ENCODE assay signal across 22 mouse cellular contexts in the genomic region with DNA sequence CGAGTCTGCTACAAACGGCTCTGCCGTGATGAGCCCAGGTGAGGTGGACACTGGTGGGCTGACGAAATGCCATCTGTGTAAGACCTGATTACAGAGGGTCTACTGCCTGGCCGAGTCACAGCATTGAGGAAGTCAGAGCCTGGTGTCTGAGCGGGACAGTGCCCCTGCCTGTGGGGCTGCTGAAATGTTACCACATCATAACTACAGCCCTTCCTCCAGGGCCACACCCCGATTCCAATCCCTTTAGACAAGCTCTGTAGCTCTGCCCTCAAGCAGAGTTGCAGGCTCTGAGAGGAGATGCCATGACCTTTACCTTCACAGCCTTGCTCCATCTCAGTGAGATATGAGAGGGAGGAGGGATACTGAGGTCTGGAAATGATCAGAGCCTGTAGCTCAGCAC. TPM values are rescaled to one million over a fixed set of nuclear protein-coding genes. Genes with fewer than 3 reads are reported as not detected.
A peak's percentile ranks its signal among the peaks of the same experiment; 100 is the strongest.
DNase-seq lines count a peak whose midpoint lies in the region; ATAC-seq and TF ChIP-seq lines count a peak whose summit lies in the region.
"Had no signal": no experiment of that assay in that cellular context is flagged by ENCODE, and none has a peak within 500 bp of the region (broad histone marks: within the 10 kb centered on the region; RNA-seq: fewer than 3 reads in every experiment).

No protein-coding gene starts in this region.

- H3K4me2 ChIP-seq in intestine, embryonic 15.5 days (replicated peaks) = no peak overlapping the region
- no peak overlapping the region for H3K4me2 ChIP-seq in intestine, postnatal 0 days (replicated peaks; ENCODE audit: low read depth)
- H3K4me2 ChIP-seq: embryonic facial prominence, embryonic 13.5 days; forebrain, embryonic 12.5 days; heart, embryonic 12.5 days; hindbrain, embryonic 15.5 days had no signal

- no peaks in the 10 kb centered on the region for H3K27me3 ChIP-seq in intestine, embryonic 15.5 days (replicated peaks)
- no peaks in the 10 kb centered on the region for H3K27me3 ChIP-seq in intestine, postnatal 0 days (replicated peaks; ENCODE audit: control insufficient read depth, insufficient read depth, low read length)
- no peaks in the 10 kb centered on the region for H3K27me3 ChIP-seq in thymus, adult 2 months (ENCODE audit: control insufficient read depth, insufficient read depth, low read length)
- H3K27me3 ChIP-seq: CH12.LX; embryonic facial prominence, embryonic 13.5 days; forebrain, embryonic 12.5 days; hindbrain, embryonic 15.5 days had no signal

- no peak overlapping the region for H3K27ac ChIP-seq in intestine, embryonic 15.5 days
- H3K27ac ChIP-seq in intestine, postnatal 0 days (ENCODE audit: low read depth, low read length) = no peak overlapping the region
- H3K27ac ChIP-seq in thymus, adult 2 months (ENCODE audit: control insufficient read depth, insufficient read depth, low read length) = no peak overlapping the region
- H3K27ac ChIP-seq: embryonic facial prominence, embryonic 13.5 days; forebrain, embryonic 12.5 days; hindbrain, embryonic 15.5 days had no signal

- TF ChIP-seq CTCF in intestine, postnatal 0 days (IDR thresholded peaks at IDR 0.05; ENCODE audit: low read depth) = no peak
- TF ChIP-seq CTCF in thymus, adult 2 months (IDR thresholded peaks at IDR 0.05; ENCODE audit: borderline replicate concordance, control insufficient read depth, extremely low read depth, insufficient read depth, low read length, poor library complexity) = no peak

- WGBS in intestine, embryonic 15.5 days = 65% methylated on average over 7 of the region's 7 CpGs
- 70% methylated on average over 7 of the region's 7 CpGs for WGBS in intestine, postnatal 0 days
- 58% methylated on average over 7 of the region's 7 CpGs for WGBS in thymus, adult 2 months

- H3K9ac ChIP-seq in intestine, embryonic 15.5 days = no peak overlapping the region
- no peak overlapping the region for H3K9ac ChIP-seq in intestine, postnatal 0 days (ENCODE audit: low read depth, low read length)
- H3K9ac ChIP-seq: embryonic facial prominence, embryonic 13.5 days; forebrain, embryonic 12.5 days; heart, embryonic 12.5 days; hindbrain, embryonic 15.5 days had no signal

- no peaks in the 10 kb centered on the region for H3K4me1 ChIP-seq in intestine, embryonic 15.5 days (replicated peaks)
- no peaks in the 10 kb centered on the region for H3K4me1 ChIP-seq in intestine, postnatal 0 days (replicated peaks; ENCODE audit: control insufficient read depth, insufficient read depth, low read length)
- H3K4me1 ChIP-seq in thymus, adult 2 months (replicated peaks; ENCODE audit: control insufficient read depth, insufficient read depth, low read length) = no peaks in the 10 kb centered on the region
- H3K4me1 ChIP-seq: embryonic facial prominence, embryonic 13.5 days; forebrain, embryonic 12.5 days; heart, embryonic 12.5 days; hindbrain, embryonic 15.5 days had no signal

- no peaks in the 10 kb centered on the region for H3K36me3 ChIP-seq in intestine, embryonic 15.5 days
- H3K36me3 ChIP-seq in intestine, postnatal 0 days (ENCODE audit: control insufficient read depth, insufficient read depth) = no peaks in the 10 kb centered on the region
- H3K36me3 ChIP-seq in thymus, adult 2 months (ENCODE audit: control insufficient read depth, insufficient read depth, low read length) = no peaks in the 10 kb centered on the region
- H3K36me3 ChIP-seq: embryonic facial prominence, embryonic 13.5 days; forebrain, embryonic 12.5 days; heart, embryonic 12.5 days; hindbrain, embryonic 15.5 days had no signal

- no peak for TF ChIP-seq POLR2A in thymus, adult 2 months (IDR thresholded peaks at IDR 0.05; ENCODE audit: control insufficient read depth, extremely low read depth, insufficient read depth, low read length, poor library complexity)

- peak; percentile 59; the same call in 1 of the 2 replicates for ATAC-seq in intestine, embryonic 15.5 days
- ATAC-seq in intestine, postnatal 0 days = no peak
- peak; percentile 72 for ATAC-seq in common myeloid progenitor, adult 5-6 weeks (replicated peaks; ENCODE audit: low read depth, poor library complexity, severe bottlenecking)
- ATAC-seq in megakaryocyte, adult 5-6 weeks (ENCODE audit: poor library complexity, severe bottlenecking) = peak; percentile 97
- ATAC-seq: forebrain, embryonic 16.5 days had no signal

- DNase-seq in thymus, adult 2 months = no peak
- DNase-seq in cerebellum, postnatal 10 days = no peak
- DNase-seq in layer of hippocampus, postnatal 10 days (ENCODE audit: low spot score in 2 of 2) = no peak
- DNase-seq: adrenal gland, postnatal 10 days; cerebellum, adult 11 months; cerebellum, adult 8-10 months; cerebellum, postnatal 25 days; gastrocnemius, postnatal 10 days had no signal

- no peaks in the 10 kb centered on the region for H3K9me3 ChIP-seq in intestine, embryonic 15.5 days
- H3K9me3 ChIP-seq in intestine, postnatal 0 days (ENCODE audit: control insufficient read depth) = no peaks in the 10 kb centered on the region
- H3K9me3 ChIP-seq: embryonic facial prominence, embryonic 13.5 days; forebrain, embryonic 12.5 days; heart, embryonic 12.5 days; hindbrain, embryonic 15.5 days had no signal

- no peak overlapping the region for H3K4me3 ChIP-seq in intestine, embryonic 15.5 days (replicated peaks)
- no peak overlapping the region for H3K4me3 ChIP-seq in intestine, postnatal 0 days (ENCODE audit: low read depth, low read length)
- H3K4me3 ChIP-seq in thymus, adult 2 months (ENCODE audit: control insufficient read depth, insufficient read depth, low read length) = no peak overlapping the region
- H3K4me3 ChIP-seq: embryonic facial prominence, embryonic 13.5 days; forebrain, embryonic 12.5 days; heart, embryonic 12.5 days; hindbrain, embryonic 15.5 days had no signal

RNA-seq across cellular contexts. Expression of gene Mfsd4b2, which starts 9.8 kb away (rescaled TPM):
- polyA plus RNA-seq in intestine, embryonic 15.5 days (2015; fragmentation: Nextera tagmentation; extraction: Ambion mirVana) = 1.0 and 1.4 TPM in 2 replicates
- 2.4 and 2.9 TPM in 2 replicates for polyA plus RNA-seq in intestine, postnatal 0 days (2015; fragmentation: Nextera tagmentation; extraction: Ambion mirVana)
- not detected in 2 replicates for total RNA-seq in common myeloid progenitor, adult 5-6 weeks (2017)
- total RNA-seq in megakaryocyte, adult 5-6 weeks (2015) = not detected in 2 replicates
- not detected in 2 replicates for total RNA-seq in megakaryocyte, adult 5-6 weeks (2017)
- 0.23 and 0.26 TPM in 2 replicates for polyA plus RNA-seq in thymus, adult 2 months (2012; rRNA removed)
- under 1 TPM in 1 of 2 experiments, not detected in 1; 0.29 TPM for total RNA-seq in layer of hippocampus, postnatal 10 days (2021)
- total RNA-seq: CH12.LX; heart, postnatal 25 days had no signal
- polyA plus RNA-seq: brain, embryonic 14.5 days; embryonic facial prominence, embryonic 13.5 days; forebrain, embryonic 12.5 days; forebrain, embryonic 16.5 days; frontal cortex, adult 2 months; heart, embryonic 12.5 days; hindbrain, embryonic 11.5 days; hindbrain, embryonic 15.5 days had no signal

RNA-seq across cellular contexts. Expression of gene Mfsd4b3, which starts 23.4 kb away (rescaled TPM):
- polyA plus RNA-seq in intestine, embryonic 15.5 days (2015; fragmentation: Nextera tagmentation; extraction: Ambion mirVana) = 5.5 and 5.6 TPM in 2 replicates
- 7.8 and 9.0 TPM in 2 replicates for polyA plus RNA-seq in intestine, postnatal 0 days (2015; fragmentation: Nextera tagmentation; extraction: Ambion mirVana)
- not detected in 2 replicates for total RNA-seq in common myeloid progenitor, adult 5-6 weeks (2017)
- total RNA-seq in megakaryocyte, adult 5-6 weeks (2015) = 0.64 and 0.69 TPM in 2 replicates
- total RNA-seq in megakaryocyte, adult 5-6 weeks (2017) = 0.94 and 1.1 TPM in 2 replicates
- polyA plus RNA-seq in thymus, adult 2 months (2012; rRNA removed) = 0.82 and 1.2 TPM in 2 replicates
- under 1 TPM in 1 of 2 experiments, not detected in 1; 0.30 TPM for total RNA-seq in layer of hippocampus, postnatal 10 days (2021)
- total RNA-seq: CH12.LX had no signal
- polyA plus RNA-seq: forebrain, embryonic 12.5 days; forebrain, embryonic 16.5 days; frontal cortex, adult 2 months had no signal

RNA-seq across cellular contexts. Expression of gene Mfsd4b4, which starts 37.5 kb away (rescaled TPM):
- 3.3 TPM in 2 replicates for polyA plus RNA-seq in intestine, embryonic 15.5 days (2015; fragmentation: Nextera tagmentation; extraction: Ambion mirVana)
- 1.7 and 1.9 TPM in 2 replicates for polyA plus RNA-seq in intestine, postnatal 0 days (2015; fragmentation: Nextera tagmentation; extraction: Ambion mirVana)
- total RNA-seq in common myeloid progenitor, adult 5-6 weeks (2017) = 4.1 and 6.9 TPM in 2 replicates
- total RNA-seq in megakaryocyte, adult 5-6 weeks (2015) = 2.2 and 2.4 TPM in 2 replicates
- total RNA-seq in megakaryocyte, adult 5-6 weeks (2017) = 2.1 and 3.5 TPM in 2 replicates
- 4.1 and 4.9 TPM in 2 replicates for polyA plus RNA-seq in thymus, adult 2 months (2012; rRNA removed)
- total RNA-seq in layer of hippocampus, postnatal 10 days (2021) = 1 to 10 TPM; 6.9 to 7.8 TPM

RNA-seq across cellular contexts. Expression of gene Mfsd4b5, which starts 49.9 kb away (rescaled TPM):
- polyA plus RNA-seq in intestine, embryonic 15.5 days (2015; fragmentation: Nextera tagmentation; extraction: Ambion mirVana) = 0.29 and 0.30 TPM in 2 replicates
- 0.47 and 0.52 TPM in 2 replicates for polyA plus RNA-seq in intestine, postnatal 0 days (2015; fragmentation: Nextera tagmentation; extraction: Ambion mirVana)
- total RNA-seq in common myeloid progenitor, adult 5-6 weeks (2017) = 0.59 TPM in 1 of 2 replicates, not detected in the other
- 0.68 and 0.76 TPM in 2 replicates for total RNA-seq in megakaryocyte, adult 5-6 weeks (2015)
- total RNA-seq in megakaryocyte, adult 5-6 weeks (2017) = 1.1 and 1.2 TPM in 2 replicates
- 0.19 and 0.59 TPM in 2 replicates for polyA plus RNA-seq in thymus, adult 2 months (2012; rRNA removed)
- under 1 TPM; 0.36 to 0.62 TPM for total RNA-seq in layer of hippocampus, postnatal 10 days (2021)
- total RNA-seq: CH12.LX had no signal
- polyA plus RNA-seq: forebrain, embryonic 12.5 days; forebrain, embryonic 16.5 days had no signal
